9 mouse cellular contexts compared by ENCODE assay signal in genomic region chr12:117160211-117160891, GRCm38 (mm10).
DNase-seq lines count a peak whose midpoint lies in the region; ATAC-seq and TF ChIP-seq lines count a peak whose summit lies in the region.
"Had no signal": no experiment of that assay in that cellular context is flagged by ENCODE, and none has a peak within 500 bp of the region (broad histone marks: within the 10 kb centered on the region; RNA-seq: fewer than 3 reads in every experiment).

No protein-coding gene starts in this region.

- 7% methylated on average over 30 of the region's 30 CpGs for WGBS in heart, postnatal 0 days
- 3% methylated on average over 30 of the region's 30 CpGs for WGBS in embryonic facial prominence, embryonic 10.5 days
- 6% methylated on average over 30 of the region's 30 CpGs for WGBS in intestine, embryonic 14.5 days
- 3% methylated on average over 28 of the region's 30 CpGs for WGBS in neural tube, embryonic 14.5 days

- no peaks in the 10 kb centered on the region for H3K36me3 ChIP-seq in heart, postnatal 0 days (replicated peaks; ENCODE audit: control insufficient read depth, insufficient read depth, low read length)
- H3K36me3 ChIP-seq in embryonic facial prominence, embryonic 10.5 days (replicated peaks), result peaks cover 13% of the 10 kb centered on the region; the same call in 1 of the 2 replicates
- no peaks in the 10 kb centered on the region for H3K36me3 ChIP-seq in intestine, embryonic 14.5 days (ENCODE audit: control insufficient read depth, insufficient read depth, low read length)
- H3K36me3 ChIP-seq in neural tube, embryonic 14.5 days (ENCODE audit: control insufficient read depth, insufficient read depth, low read length), result no peaks in the 10 kb centered on the region
- H3K36me3 ChIP-seq: liver, embryonic 13.5 days had no signal

- TF ChIP-seq EP300 in heart, postnatal 0 days (IDR thresholded peaks at IDR 0.05; ENCODE audit: low read depth), result no peak

- ATAC-seq in heart, postnatal 0 days (ENCODE audit: insufficient read depth, low read depth), result no peak
- no peak for ATAC-seq in intestine, embryonic 14.5 days (replicated peaks; ENCODE audit: low FRiP score, low TSS enrichment, low read depth)
- ATAC-seq in neural tube, embryonic 14.5 days (ENCODE audit: low read depth), result peak; percentile 32; the same call in 1 of the 2 replicates

- H3K27me3 ChIP-seq in heart, postnatal 0 days (ENCODE audit: control insufficient read depth, insufficient read depth, low read length), result peaks cover 75% of the 10 kb centered on the region
- H3K27me3 ChIP-seq in embryonic facial prominence, embryonic 10.5 days (replicated peaks; ENCODE audit: low read depth, poor library complexity, severe bottlenecking), result peaks cover 81% of the 10 kb centered on the region
- peaks cover 74% of the 10 kb centered on the region for H3K27me3 ChIP-seq in intestine, embryonic 14.5 days (replicated peaks; ENCODE audit: control insufficient read depth, insufficient read depth, low read length)
- peaks cover 9% of the 10 kb centered on the region; the same call in 1 of the 2 replicates for H3K27me3 ChIP-seq in neural tube, embryonic 14.5 days (ENCODE audit: control insufficient read depth, insufficient read depth, low read length)

- no peak for TF ChIP-seq CTCF in heart, postnatal 0 days (IDR thresholded peaks at IDR 0.05; ENCODE audit: low read depth)

- peak overlapping the region; percentile 29 for H3K4me3 ChIP-seq in heart, postnatal 0 days (ENCODE audit: low read depth, low read length)
- H3K4me3 ChIP-seq in embryonic facial prominence, embryonic 10.5 days, result peak overlapping the region; percentile 51
- H3K4me3 ChIP-seq in intestine, embryonic 14.5 days (ENCODE audit: low read depth, low read length), result peak overlapping the region; percentile 15; the same call in 1 of the 2 replicates
- peak overlapping the region; percentile 24 for H3K4me3 ChIP-seq in neural tube, embryonic 14.5 days (ENCODE audit: low read depth, low read length)
- H3K4me3 ChIP-seq: liver, embryonic 13.5 days had no signal

- H3K9me3 ChIP-seq in heart, postnatal 0 days (replicated peaks; ENCODE audit: control insufficient read depth, low read length), result no peaks in the 10 kb centered on the region
- no peaks in the 10 kb centered on the region for H3K9me3 ChIP-seq in embryonic facial prominence, embryonic 10.5 days
- H3K9me3 ChIP-seq in intestine, embryonic 14.5 days (ENCODE audit: control insufficient read depth, low read length), result no peaks in the 10 kb centered on the region
- no peaks in the 10 kb centered on the region for H3K9me3 ChIP-seq in neural tube, embryonic 14.5 days (ENCODE audit: control insufficient read depth, low read length)
- H3K9me3 ChIP-seq: liver, embryonic 13.5 days had no signal

- H3K9ac ChIP-seq in heart, postnatal 0 days (replicated peaks; ENCODE audit: low read depth, low read length), result no peak overlapping the region
- H3K9ac ChIP-seq in intestine, embryonic 14.5 days (ENCODE audit: low read length), result no peak overlapping the region
- peak overlapping the region; percentile 21; the same call in 1 of the 2 replicates for H3K9ac ChIP-seq in neural tube, embryonic 14.5 days (replicated peaks; ENCODE audit: low read depth, low read length)
- H3K9ac ChIP-seq: liver, embryonic 13.5 days had no signal

- no peaks in the 10 kb centered on the region for H3K4me1 ChIP-seq in heart, postnatal 0 days (ENCODE audit: control insufficient read depth, insufficient read depth)
- H3K4me1 ChIP-seq in embryonic facial prominence, embryonic 10.5 days, result peaks cover 58% of the 10 kb centered on the region
- H3K4me1 ChIP-seq in intestine, embryonic 14.5 days (replicated peaks; ENCODE audit: control insufficient read depth, insufficient read depth, low read length), result peaks cover 10% of the 10 kb centered on the region; the same call in 1 of the 2 replicates
- peaks cover 42% of the 10 kb centered on the region for H3K4me1 ChIP-seq in neural tube, embryonic 14.5 days (ENCODE audit: control insufficient read depth, insufficient read depth, low read length)
- H3K4me1 ChIP-seq: liver, embryonic 13.5 days had no signal

- H3K4me2 ChIP-seq in heart, postnatal 0 days (ENCODE audit: low read depth, low read length), result peak overlapping the region; percentile 55
- H3K4me2 ChIP-seq in intestine, embryonic 14.5 days (ENCODE audit: low read length), result peak overlapping the region; percentile 40
- H3K4me2 ChIP-seq in neural tube, embryonic 14.5 days (ENCODE audit: low read depth, low read length), result peak overlapping the region; percentile 50
- H3K4me2 ChIP-seq: liver, embryonic 13.5 days had no signal

- DNase-seq in heart, postnatal 0 days (ENCODE audit: low spot score), result no peak
- no peak for DNase-seq in heart, adult 8-10 months (ENCODE audit: low spot score)
- peak; percentile 56 for DNase-seq in embryonic facial prominence, embryonic 10.5 days (ENCODE audit: low spot score)
- DNase-seq in intestine, embryonic 14.5 days (ENCODE audit: low spot score), result peak; percentile 64
- DNase-seq in spleen, postnatal 4 days (ENCODE audit: low spot score in 2 of 2), result no peak
- no peak for DNase-seq in spleen, postnatal 10 days (ENCODE audit: low spot score in 2 of 2)
- no peak for DNase-seq in c-Kit-positive CD71-positive TER-119-positive erythroid progenitor cells, embryonic 14.5 days (ENCODE audit: low spot score)
- DNase-seq: liver, embryonic 13.5 days had no signal

- H3K27ac ChIP-seq in heart, postnatal 0 days (ENCODE audit: low read depth), result no peak overlapping the region
- peak overlapping the region; percentile 72 for H3K27ac ChIP-seq in embryonic facial prominence, embryonic 10.5 days (replicated peaks)
- H3K27ac ChIP-seq in intestine, embryonic 14.5 days (ENCODE audit: low read depth), result no peak overlapping the region
- H3K27ac ChIP-seq in neural tube, embryonic 14.5 days (ENCODE audit: low read depth, low read length), result peak overlapping the region; percentile 57
- H3K27ac ChIP-seq: liver, embryonic 13.5 days had no signal

Comparison
In these comparisons a context has a peak if more than half of its experiments do, and no peak if none do; other contexts are left out.
1. DNase-seq: peak in embryonic facial prominence, embryonic 10.5 days (single experiment) and intestine, embryonic 14.5 days (single experiment); none in heart, postnatal 0 days (single experiment), heart, adult 8-10 months (single experiment), spleen, postnatal 4 days (0 of 2), spleen, postnatal 10 days (0 of 2) and c-Kit-positive CD71-positive TER-119-positive erythroid progenitor cells, embryonic 14.5 days (single experiment).
2. H3K27ac ChIP-seq: peak in embryonic facial prominence, embryonic 10.5 days (single experiment) and neural tube, embryonic 14.5 days (single experiment); none in heart, postnatal 0 days (single experiment) and intestine, embryonic 14.5 days (single experiment).
3. Peak in every context shown above with its lines, with median percentiles within 50 percentile points of each other: H3K4me2 ChIP-seq and H3K4me3 ChIP-seq.